Mouse (Mus musculus): ENCODE measurements at regions not wholly inside any gene's neighbourhood (a gene's known extent, or its start where the extent isn't known, plus 50 kb on each side); places are given as distances from the start of the nearest gene placed in this dataset.
A peak's percentile ranks its signal among the peaks of the same experiment; 100 is the strongest.

GRCm38 (mm10) chr2:30708001-30708683, 95.3 kb downstream of the 1700001O22Rik start:
- no peaks in the 10 kb centered on the region for H3K27me3 ChIP-seq (ENCODE audit: control insufficient read depth, insufficient read depth, low read length)
- peak overlapping the region; percentile 66 for H3K4me2 ChIP-seq (ENCODE audit: low read depth, severe bottlenecking)
- H3K9me3 ChIP-seq (ENCODE audit: control insufficient read depth, low read length), result no peaks in the 10 kb centered on the region
- DNase-seq (ENCODE audit: low spot score) (peak; percentile 82), ATAC-seq (ENCODE audit: insufficient number of reproducible peaks, low FRiP score, low TSS enrichment, low read depth) (peak; percentile 51; the same call in 1 of the 2 replicates)
- H3K4me3 ChIP-seq (ENCODE audit: low read depth, low read length), result peak overlapping the region; percentile 30
- H3K36me3 ChIP-seq (ENCODE audit: control insufficient read depth, insufficient read depth, low read length), result no peaks in the 10 kb centered on the region
- WGBS, result under 1% methylated on average over 48 of the region's 48 CpGs
- H3K27ac ChIP-seq (replicated peaks; ENCODE audit: low read depth, low read length), result peak overlapping the region; percentile 98
- peak overlapping the region; percentile 76 for H3K9ac ChIP-seq (ENCODE audit: low read length)
- peaks cover 49% of the 10 kb centered on the region for H3K4me1 ChIP-seq (ENCODE audit: control insufficient read depth, insufficient read depth, low read length)

- H3K4me3 ChIP-seq (ENCODE audit: low read depth, low read length), result peak overlapping the region; percentile 30
- H3K9me3 ChIP-seq (ENCODE audit: control insufficient read depth, low read length), result no peaks in the 10 kb centered on the region
- H3K4me2 ChIP-seq (ENCODE audit: low read depth, severe bottlenecking), result peak overlapping the region; percentile 66
- WGBS, result 3% methylated on average over 44 of the region's 44 CpGs
- H3K4me1 ChIP-seq (ENCODE audit: control insufficient read depth, insufficient read depth, low read length), result peaks cover 48% of the 10 kb centered on the region
- peak overlapping the region; percentile 98 for H3K27ac ChIP-seq (replicated peaks; ENCODE audit: low read depth, low read length)
- peak overlapping the region; percentile 76 for H3K9ac ChIP-seq (ENCODE audit: low read length)
- peak; percentile 72 for DNase-seq (ENCODE audit: low spot score)
- peak; percentile 41 for ATAC-seq (ENCODE audit: insufficient number of reproducible peaks, low FRiP score, low TSS enrichment, low read depth)
- H3K27me3 ChIP-seq (ENCODE audit: control insufficient read depth, insufficient read depth, low read length), result no peaks in the 10 kb centered on the region
- H3K36me3 ChIP-seq (ENCODE audit: control insufficient read depth, insufficient read depth, low read length), result no peaks in the 10 kb centered on the region
These were observed 96.1 kb downstream of the 1700001O22Rik start for GRCm38 (mm10) chr2:30707099-30708000.

DNA sequence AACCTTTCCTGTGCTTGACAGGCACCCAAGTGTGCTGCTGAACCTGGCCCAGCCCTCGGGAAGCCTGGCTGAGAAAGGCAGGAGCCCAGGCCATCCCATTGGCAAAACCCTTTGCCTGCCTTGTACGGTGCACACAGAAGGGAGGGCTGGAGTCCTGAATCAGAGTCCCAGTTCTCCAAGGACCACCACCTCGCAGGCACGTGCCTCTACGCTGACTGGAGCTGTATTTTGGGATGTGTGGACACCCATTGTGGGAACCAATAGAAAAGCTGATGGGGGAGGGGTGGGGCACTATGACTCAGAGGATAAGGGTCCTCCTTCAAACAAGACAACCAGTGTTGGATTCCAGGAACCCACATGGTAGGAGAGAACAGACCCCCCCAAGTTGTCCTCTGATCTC, 97.4 kb downstream of the 1700001O22Rik start:
- Histone ChIP-seq H3K27me3 (ENCODE audit: control insufficient read depth, insufficient read depth, low read length) (no peaks in the 10 kb centered on the region), H3K9me3 (ENCODE audit: control insufficient read depth, low read length) (no peaks in the 10 kb centered on the region), H3K27ac (replicated peaks; ENCODE audit: low read depth, low read length) (no peak overlapping the region; the same call in 1 of the 2 replicates), H3K36me3 (ENCODE audit: control insufficient read depth, insufficient read depth, low read length) (no peaks in the 10 kb centered on the region), H3K4me2 (ENCODE audit: low read depth, severe bottlenecking) (no peak overlapping the region), H3K9ac (ENCODE audit: low read length) (no peak overlapping the region), H3K4me3 (ENCODE audit: low read depth, low read length) (no peak overlapping the region), H3K4me1 (ENCODE audit: control insufficient read depth, insufficient read depth, low read length) (peaks cover 38% of the 10 kb centered on the region)
- 73% methylated on average over 5 of the region's 5 CpGs for WGBS
- ATAC-seq (ENCODE audit: insufficient number of reproducible peaks, low FRiP score, low TSS enrichment, low read depth) (no peak), DNase-seq (ENCODE audit: low spot score) (no peak)

GRCm38 (mm10) chr2:30703308-30703707, 100.2 kb downstream of the 1700001O22Rik start:
- peaks cover 26% of the 10 kb centered on the region for H3K4me1 ChIP-seq (ENCODE audit: control insufficient read depth, insufficient read depth, low read length)
- no peak for ATAC-seq (ENCODE audit: insufficient number of reproducible peaks, low FRiP score, low TSS enrichment, low read depth)
- WGBS, result 98% methylated on average over 1 of the region's 1 CpGs

DNA sequence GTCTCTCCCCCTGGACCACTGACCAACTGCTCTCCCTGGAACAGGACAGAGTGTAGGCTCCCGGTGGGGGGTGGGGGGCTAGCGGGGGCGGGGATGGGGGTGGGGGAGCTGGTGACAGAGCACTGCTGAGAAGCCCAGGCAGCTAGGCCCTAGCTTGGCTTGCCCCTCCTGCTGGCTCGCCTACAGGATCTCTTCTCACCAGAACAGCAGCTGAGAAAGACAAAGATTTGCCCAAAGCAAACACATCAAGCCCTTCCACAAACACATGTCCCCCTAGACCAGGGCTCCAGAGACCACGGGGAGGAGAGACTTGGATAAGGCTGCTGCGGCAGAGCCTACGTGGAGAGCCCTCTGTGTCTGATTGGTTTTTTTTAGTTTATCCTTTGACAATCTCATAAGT, 100.8 kb downstream of the 1700001O22Rik start:
- Histone ChIP-seq H3K27me3 (ENCODE audit: control insufficient read depth, insufficient read depth, low read length) (no peaks in the 10 kb centered on the region), H3K4me2 (ENCODE audit: low read depth, severe bottlenecking) (no peak overlapping the region), H3K9ac (ENCODE audit: low read length) (no peak overlapping the region), H3K27ac (replicated peaks; ENCODE audit: low read depth, low read length) (peak overlapping the region; percentile 42; the same call in 1 of the 2 replicates), H3K4me1 (ENCODE audit: control insufficient read depth, insufficient read depth, low read length) (peaks cover 21% of the 10 kb centered on the region), H3K4me3 (ENCODE audit: low read depth, low read length) (no peak overlapping the region), H3K9me3 (ENCODE audit: control insufficient read depth, low read length) (no peaks in the 10 kb centered on the region), H3K36me3 (ENCODE audit: control insufficient read depth, insufficient read depth, low read length) (no peaks in the 10 kb centered on the region)
- WGBS, result 37% methylated on average over 7 of the region's 7 CpGs
- ATAC-seq (ENCODE audit: insufficient number of reproducible peaks, low FRiP score, low TSS enrichment, low read depth) (no peak), DNase-seq (ENCODE audit: low spot score) (no peak)

More at GRCm38 (mm10) chr2:30703308-30703707, 100.2 kb downstream of the 1700001O22Rik start:
- no peak for DNase-seq (ENCODE audit: low spot score)
- H3K27ac ChIP-seq (replicated peaks; ENCODE audit: low read depth, low read length), result no peak overlapping the region
- H3K9me3 ChIP-seq (ENCODE audit: control insufficient read depth, low read length), result no peaks in the 10 kb centered on the region
- no peak overlapping the region for H3K9ac ChIP-seq (ENCODE audit: low read length)
- H3K4me2 ChIP-seq (ENCODE audit: low read depth, severe bottlenecking), result no peak overlapping the region
- no peaks in the 10 kb centered on the region for H3K27me3 ChIP-seq (ENCODE audit: control insufficient read depth, insufficient read depth, low read length)
- no peak overlapping the region for H3K4me3 ChIP-seq (ENCODE audit: low read depth, low read length)
- H3K36me3 ChIP-seq (ENCODE audit: control insufficient read depth, insufficient read depth, low read length), result no peaks in the 10 kb centered on the region

- WGBS, result 81% methylated on average over 2 of the region's 2 CpGs
- H3K27me3 ChIP-seq (ENCODE audit: control insufficient read depth, insufficient read depth, low read length), result no peaks in the 10 kb centered on the region
- no peaks in the 10 kb centered on the region for H3K36me3 ChIP-seq (ENCODE audit: control insufficient read depth, insufficient read depth, low read length)
- H3K9me3 ChIP-seq (ENCODE audit: control insufficient read depth, low read length), result no peaks in the 10 kb centered on the region
- ATAC-seq (ENCODE audit: insufficient number of reproducible peaks, low FRiP score, low TSS enrichment, low read depth) (no peak), DNase-seq (ENCODE audit: low spot score) (no peak)
- H3K4me1 ChIP-seq (ENCODE audit: control insufficient read depth, insufficient read depth, low read length), result peaks cover 11% of the 10 kb centered on the region
- H3K4me3 ChIP-seq (ENCODE audit: low read depth, low read length), result no peak overlapping the region
- no peak overlapping the region for H3K27ac ChIP-seq (replicated peaks; ENCODE audit: low read depth, low read length)
- no peak overlapping the region for H3K9ac ChIP-seq (ENCODE audit: low read length)
- H3K4me2 ChIP-seq (ENCODE audit: low read depth, severe bottlenecking), result no peak overlapping the region
These were observed 102.6 kb downstream of the 1700001O22Rik start for GRCm38 (mm10) chr2:30700890-30701289.

- Histone ChIP-seq H3K9me3 (ENCODE audit: control insufficient read depth, low read length) (no peaks in the 10 kb centered on the region), H3K9ac (ENCODE audit: low read length) (no peak overlapping the region), H3K4me3 (ENCODE audit: low read depth, low read length) (no peak overlapping the region), H3K4me1 (ENCODE audit: control insufficient read depth, insufficient read depth, low read length) (peaks cover 15% of the 10 kb centered on the region), H3K36me3 (ENCODE audit: control insufficient read depth, insufficient read depth, low read length) (no peaks in the 10 kb centered on the region), H3K27me3 (ENCODE audit: control insufficient read depth, insufficient read depth, low read length) (no peaks in the 10 kb centered on the region), H3K4me2 (ENCODE audit: low read depth, severe bottlenecking) (no peak overlapping the region), H3K27ac (replicated peaks; ENCODE audit: low read depth, low read length) (0 out of 2 replicates have a peak overlapping the region, but pooled peaks have one; percentile 42)
- no peak for DNase-seq (ENCODE audit: low spot score)
- WGBS, result 97% methylated on average over 1 of the region's 1 CpGs
- no peak for ATAC-seq (ENCODE audit: insufficient number of reproducible peaks, low FRiP score, low TSS enrichment, low read depth)
These were observed 103.0 kb downstream of the 1700001O22Rik start for GRCm38 (mm10) chr2:30700471-30700870.

DNA sequence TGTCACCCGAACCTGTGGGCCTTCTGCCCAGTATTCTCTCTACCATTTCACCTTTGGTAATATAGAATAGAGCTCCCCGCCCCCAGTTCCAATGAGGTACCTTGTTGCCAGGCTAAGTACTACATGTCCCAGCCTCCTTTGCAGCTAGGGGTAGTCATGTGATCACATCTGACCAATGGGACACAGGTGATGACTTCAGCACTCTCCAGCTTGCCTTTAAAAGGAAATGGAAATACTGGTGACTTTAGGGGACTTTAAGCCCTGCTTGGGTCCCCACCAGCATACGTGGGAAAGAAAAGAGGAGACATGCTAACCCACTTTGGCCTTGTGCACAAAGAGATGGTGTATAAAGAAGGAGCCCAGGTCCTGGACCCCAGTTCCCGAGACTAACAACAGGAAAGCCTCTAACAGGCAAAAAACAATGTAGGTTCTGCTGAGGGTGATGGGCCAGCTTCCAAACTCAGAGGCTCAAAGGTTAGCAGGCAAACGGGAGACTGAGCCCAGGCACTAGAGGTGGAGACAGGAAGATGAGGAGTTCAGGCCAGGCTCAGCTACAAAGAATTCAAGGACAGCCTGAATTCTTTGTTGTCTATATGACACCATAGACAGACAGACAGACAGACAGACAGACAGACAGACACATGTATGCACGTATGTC, 103.5 kb downstream of the 1700001O22Rik start:
- H3K27ac ChIP-seq (replicated peaks; ENCODE audit: low read depth, low read length), result 0 out of 2 replicates have a peak overlapping the region, but pooled peaks have one; percentile 42
- H3K4me1 ChIP-seq (ENCODE audit: control insufficient read depth, insufficient read depth, low read length), result peaks cover 16% of the 10 kb centered on the region
- no peak overlapping the region for H3K4me3 ChIP-seq (ENCODE audit: low read depth, low read length)
- WGBS, result 38% methylated on average over 6 of the region's 6 CpGs
- ATAC-seq (ENCODE audit: insufficient number of reproducible peaks, low FRiP score, low TSS enrichment, low read depth) (peak; percentile 67; the same call in 1 of the 2 replicates), DNase-seq (ENCODE audit: low spot score) (peak; percentile 76)
- peak overlapping the region; percentile 34; the same call in 1 of the 2 replicates for H3K9ac ChIP-seq (ENCODE audit: low read length)
- peak overlapping the region; percentile 12; the same call in 1 of the 2 replicates for H3K4me2 ChIP-seq (ENCODE audit: low read depth, severe bottlenecking)
- H3K36me3 ChIP-seq (ENCODE audit: control insufficient read depth, insufficient read depth, low read length), result no peaks in the 10 kb centered on the region
- no peaks in the 10 kb centered on the region for H3K27me3 ChIP-seq (ENCODE audit: control insufficient read depth, insufficient read depth, low read length)
- H3K9me3 ChIP-seq (ENCODE audit: control insufficient read depth, low read length), result no peaks in the 10 kb centered on the region
